Mouse (Mus musculus) ovary, postnatal 36 days (tissue): ENCODE results near the gene Capzb.
A peak's percentile ranks its signal among the peaks of the same experiment; 100 is the strongest.

ENCODE experiments used
- DNase-seq: peaks from one replicate; pipeline ENCODE4 v3.0.0; 2022; ENCODE audit warnings: low spot score, mixed read lengths

The Capzb gene

GRCm38 (mm10) chr4:139309651-139310050, 117.0 kb downstream of the Capzb start:
- DNase-seq: no peak

- DNase-seq: peak; percentile 99
Observed at GRCm38 (mm10) chr4:139310171-139310898, 117.6 kb downstream of the Capzb start, which contains the start of the genes Pqlc2 and Akr7a5. TSS of gene Pqlc2 (minus strand) at chr4:139310708. TSS of gene Akr7a5 (plus strand) at chr4:139310744.

GRCm38 (mm10) chr4:139310899-139311701, 118.4 kb downstream of the Capzb start:
- no peak for DNase-seq

GRCm38 (mm10) chr4:139311707-139312106, 119.0 kb downstream of the Capzb start:
- no peak for DNase-seq

GRCm38 (mm10) chr4:139312632-139313031, 119.9 kb downstream of the Capzb start:
- DNase-seq: no peak

GRCm38 (mm10) chr4:139318449-139318848, 125.8 kb downstream of the Capzb start:
- no peak for DNase-seq

GRCm38 (mm10) chr4:139319740-139320139, 127.0 kb downstream of the Capzb start:
- no peak for DNase-seq

- peak; percentile 80 for DNase-seq
Observed at GRCm38 (mm10) chr4:139330605-139331004, 137.9 kb downstream of the Capzb start.

GRCm38 (mm10) chr4:139334631-139335295, 142.1 kb downstream of the Capzb start:
- no peak for DNase-seq

- DNase-seq: no peak
Observed at GRCm38 (mm10) chr4:139335507-139335906, 142.8 kb downstream of the Capzb start.

- peak; percentile 80 for DNase-seq
Observed at GRCm38 (mm10) chr4:139336822-139337483, 144.3 kb downstream of the Capzb start.

- DNase-seq: no peak
Observed at GRCm38 (mm10) chr4:139338145-139338544, 145.4 kb downstream of the Capzb start.

GRCm38 (mm10) chr4:139340835-139341234, 148.1 kb downstream of the Capzb start:
- no peak for DNase-seq
